Mouse (Mus musculus) embryonic facial prominence, embryonic 12.5 days (tissue): ENCODE data around the gene Cttn. TPM values are rescaled to one million over a fixed set of nuclear protein-coding genes. Genes with fewer than 3 reads are reported as not detected.

Source experiments
- ATAC-seq: fragments of 200-750 bp; cut with Nextera tagmentation; 2 replicates; pipeline ENCODE4 v1.8.0; 2017; ENCODE audit not compliant: insufficient number of reproducible peaks, insufficient read depth, low FRiP score, low TSS enrichment
- H3K27ac ChIP-seq: fragments of 300-500 bp; sonication (generic); 2 replicates; pipeline ENCODE4 v1.5.1; 2016; ENCODE audit warnings: mild to moderate bottlenecking
- H3K27me3 ChIP-seq: fragments of 300-500 bp; sonication (generic); 2 replicates; pipeline ENCODE4 v1.6.1; 2016; ENCODE audit warnings: mild to moderate bottlenecking, moderate library complexity
- H3K36me3 ChIP-seq: fragments of 300-500 bp; sonication (generic); 2 replicates; pipeline ENCODE4 v1.6.1; 2016; ENCODE audit warnings: mild to moderate bottlenecking
- H3K4me1 ChIP-seq: fragments of 300-500 bp; sonication (generic); 2 replicates; pipeline ENCODE4 v1.6.1; 2016
- H3K4me2 ChIP-seq: fragments of 300-500 bp; sonication (generic); replicated peaks from 2 replicates; pipeline ENCODE4 v1.6.1; 2016; ENCODE audit warnings: mild to moderate bottlenecking, moderate library complexity
- H3K4me3 ChIP-seq: fragments of 300-500 bp; sonication (generic); 2 replicates; pipeline ENCODE4 v1.5.1; 2016; ENCODE audit warnings: mild to moderate bottlenecking
- H3K9ac ChIP-seq: fragments of 300-500 bp; sonication (generic); 2 replicates; pipeline ENCODE4 v1.6.1; 2016; ENCODE audit warnings: mild to moderate bottlenecking, moderate library complexity
- H3K9me3 ChIP-seq: fragments of 300-500 bp; sonication (generic); 2 replicates; pipeline ENCODE4 v1.6.1; 2016; ENCODE audit warnings: mild to moderate bottlenecking, moderate library complexity
- WGBS: fragments of 180-500 bp; shearing (Covaris S2); methylation state at CpG from one replicate; pipeline ENCODE4 v1.1.7; 2016; 5-methylcytosine and 5-hydroxymethylcytosine counted together
- polyA plus RNA-seq: library from polyadenylated mRNA; unstranded; fragments of >200 nt; fragmentation: Nextera tagmentation; extraction: Ambion mirVana; gene quantifications from 2 replicates; pipeline ENCODE4 v1.2.1, GENCODE M21; 2016

Gene Cttn
- polyA plus RNA-seq, 1 experiment from 2014 or later = 176 TPM

- Histone ChIP-seq H3K9me3 (no peaks in the 10 kb centered on the region), H3K4me2 (no peak overlapping the region), H3K4me3 (no peak overlapping the region), H3K27me3 (no peaks in the 10 kb centered on the region), H3K27ac (no peak overlapping the region), H3K36me3 (no peaks in the 10 kb centered on the region), H3K4me1 (no peaks in the 10 kb centered on the region), H3K9ac (no peak overlapping the region)
- WGBS = 88% methylated on average over 6 of the region's 6 CpGs
- ATAC-seq = no peak
These were observed 83.3 kb downstream of the Cttn start for GRCm38 (mm10) chr7:144387537-144387936.

Other genes starting within 250 kb of the Cttn start
- gene Ppfia1, start 82.7 kb upstream of the Cttn start, polyA plus RNA-seq = 52.5 and 54.9 TPM in 2 replicates
- gene Fadd, start 111.5 kb upstream of the Cttn start, polyA plus RNA-seq = 10.1 and 10.3 TPM in 2 replicates